Mouse (Mus musculus): ENCODE measurements around the gene Atrnl1. TPM values are rescaled to one million over a fixed set of nuclear protein-coding genes. Genes with fewer than 3 reads are reported as not detected.

Gene Atrnl1
- polyA plus RNA-seq, 1 experiment from 2014 or later = 0.60 TPM

DNA sequence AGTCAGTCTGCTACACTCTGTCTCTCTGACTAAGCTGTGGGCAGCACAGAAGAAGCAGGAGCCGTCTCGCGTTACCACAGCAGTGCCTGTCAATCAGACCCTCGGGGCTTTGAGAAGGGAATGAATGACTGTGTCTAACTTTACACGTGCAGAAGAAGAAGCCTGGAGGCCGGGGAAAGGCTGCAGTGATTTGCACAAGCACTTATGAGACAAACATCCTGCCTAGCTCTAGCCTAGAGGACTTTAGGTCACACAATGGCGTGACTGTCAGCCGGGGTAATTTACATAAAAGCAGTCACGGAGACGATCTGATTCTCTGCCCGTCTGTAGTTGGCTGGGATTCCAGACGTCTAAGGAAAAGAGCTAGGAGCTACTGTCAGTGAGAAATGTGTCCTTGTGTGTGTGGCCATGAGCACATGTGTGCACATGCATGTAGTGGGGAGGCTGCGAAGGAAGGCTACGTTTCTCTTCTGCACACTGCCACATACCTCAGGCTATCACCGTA, 450.1 kb downstream of the Atrnl1 start:
- Histone ChIP-seq H3K36me3 (ENCODE audit: control insufficient read depth, insufficient read depth) (no peaks in the 10 kb centered on the region), H3K4me3 (ENCODE audit: low read depth, low read length) (no peak overlapping the region), H3K4me2 (ENCODE audit: low read depth, low read length) (no peak overlapping the region), H3K27me3 (ENCODE audit: control insufficient read depth, insufficient read depth, low read depth, low read length) (no peaks in the 10 kb centered on the region), H3K9me3 (replicated peaks; ENCODE audit: control insufficient read depth, low read length) (no peaks in the 10 kb centered on the region), H3K27ac (ENCODE audit: low read length) (no peak overlapping the region), H3K4me1 (ENCODE audit: control insufficient read depth, low read depth, low read length) (no peaks in the 10 kb centered on the region), H3K9ac (ENCODE audit: low read depth, low read length) (no peak overlapping the region)
- WGBS (ENCODE audit: insufficient replicate concordance) = 34% methylated on average over 15 of the region's 15 CpGs
- peak; percentile 16; the same call in 1 of the 2 replicates for ATAC-seq (ENCODE audit: low read depth)

DNA sequence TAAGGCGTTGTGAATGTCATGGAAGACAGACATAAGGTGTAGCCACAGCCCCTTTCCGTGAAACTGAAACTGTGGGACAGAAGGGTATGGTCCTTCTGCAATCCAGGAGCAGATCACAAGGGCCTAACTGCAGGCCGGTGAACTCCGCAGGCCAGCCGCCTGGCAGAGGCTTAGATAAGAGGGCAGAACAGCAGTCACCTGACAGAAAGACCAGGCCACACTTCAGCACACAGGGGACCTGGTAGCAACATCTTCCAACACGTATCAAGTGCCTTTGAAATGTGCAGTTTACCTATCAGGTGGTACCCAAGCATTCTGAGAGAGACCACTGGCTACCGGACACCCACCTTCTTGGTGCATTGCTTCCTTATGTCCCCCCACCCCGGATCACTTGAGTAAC, 451.1 kb downstream of the Atrnl1 start:
- Histone ChIP-seq H3K9ac (ENCODE audit: low read depth, low read length) (no peak overlapping the region), H3K27me3 (ENCODE audit: control insufficient read depth, insufficient read depth, low read depth, low read length) (no peaks in the 10 kb centered on the region), H3K4me2 (ENCODE audit: low read depth, low read length) (no peak overlapping the region), H3K9me3 (replicated peaks; ENCODE audit: control insufficient read depth, low read length) (no peaks in the 10 kb centered on the region), H3K36me3 (ENCODE audit: control insufficient read depth, insufficient read depth) (no peaks in the 10 kb centered on the region), H3K4me1 (ENCODE audit: control insufficient read depth, low read depth, low read length) (no peaks in the 10 kb centered on the region), H3K4me3 (ENCODE audit: low read depth, low read length) (no peak overlapping the region), H3K27ac (ENCODE audit: low read length) (no peak overlapping the region)
- ATAC-seq (ENCODE audit: low read depth) = no peak
- WGBS (ENCODE audit: insufficient replicate concordance) = 69% methylated on average over 8 of the region's 8 CpGs

DNA sequence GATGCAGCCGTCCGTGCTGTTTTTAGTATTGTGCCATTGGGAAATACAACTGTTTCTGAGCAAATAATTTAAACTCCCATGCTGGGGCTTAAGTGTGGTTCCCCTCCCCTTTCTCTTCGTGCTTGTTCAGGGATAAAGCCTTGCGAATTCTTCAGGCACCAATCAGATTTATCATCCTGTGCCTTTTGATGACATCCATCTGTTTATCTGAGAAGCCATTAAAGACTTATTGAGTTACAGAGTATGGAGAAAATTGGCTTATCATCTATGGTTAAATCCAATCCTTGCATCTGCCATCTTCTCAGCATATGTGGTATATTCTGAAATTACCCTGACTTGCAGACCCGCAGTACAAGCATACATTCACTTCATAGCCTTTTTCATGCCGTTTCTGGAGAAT, 452.7 kb downstream of the Atrnl1 start:
- Histone ChIP-seq H3K9ac (ENCODE audit: low read depth, low read length) (no peak overlapping the region), H3K36me3 (ENCODE audit: control insufficient read depth, insufficient read depth) (no peaks in the 10 kb centered on the region), H3K4me2 (ENCODE audit: low read depth, low read length) (no peak overlapping the region), H3K4me3 (ENCODE audit: low read depth, low read length) (no peak overlapping the region), H3K9me3 (replicated peaks; ENCODE audit: control insufficient read depth, low read length) (no peaks in the 10 kb centered on the region), H3K27me3 (ENCODE audit: control insufficient read depth, insufficient read depth, low read depth, low read length) (no peaks in the 10 kb centered on the region), H3K27ac (ENCODE audit: low read length) (no peak overlapping the region), H3K4me1 (ENCODE audit: control insufficient read depth, low read depth, low read length) (no peaks in the 10 kb centered on the region)
- 47% methylated on average over 6 of the region's 6 CpGs for WGBS (ENCODE audit: insufficient replicate concordance)
- no peak for ATAC-seq (ENCODE audit: low read depth)

DNA sequence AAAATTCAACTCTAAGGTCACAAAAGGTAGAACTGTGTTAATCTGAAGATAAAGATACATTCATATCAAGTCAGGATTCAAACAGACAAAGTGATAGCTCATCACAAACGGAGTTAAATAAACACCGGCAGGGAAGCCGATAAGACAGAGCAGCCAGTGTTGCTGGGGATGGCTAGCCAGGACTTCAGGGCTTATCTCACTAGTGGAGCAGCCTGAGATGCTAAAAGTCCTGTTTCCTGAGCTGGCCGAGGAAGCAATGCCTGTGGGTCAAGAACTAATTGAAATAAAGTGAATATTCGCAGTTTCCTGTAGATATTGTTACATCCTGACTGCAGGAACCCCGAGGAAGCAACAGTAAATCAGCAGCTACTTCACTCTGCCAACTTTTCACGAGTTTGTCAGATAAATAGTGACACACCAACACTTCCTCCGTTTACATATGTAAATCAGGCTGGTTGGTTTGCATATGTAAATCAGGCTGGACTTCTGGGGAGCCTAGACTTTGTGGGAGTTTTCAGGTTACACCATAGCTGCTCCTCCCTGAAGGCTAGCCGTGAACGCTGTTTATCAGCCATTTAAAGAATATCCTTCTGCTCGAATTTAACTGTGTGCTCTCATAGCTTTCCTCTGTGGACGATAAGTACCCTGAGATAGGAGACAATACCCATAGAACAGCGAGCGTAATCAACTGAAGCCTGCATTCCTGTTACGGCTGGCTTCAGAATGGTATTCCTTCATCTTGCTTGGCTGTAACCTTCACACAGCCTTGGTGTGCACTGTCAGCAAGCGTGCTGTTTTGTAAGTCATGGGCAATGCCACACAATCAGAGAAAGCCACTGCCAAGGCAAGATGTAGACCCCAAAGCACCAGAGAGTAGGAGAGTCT, 453.5 kb downstream of the Atrnl1 start:
- 21% methylated on average over 16 of the region's 16 CpGs for WGBS (ENCODE audit: insufficient replicate concordance)
- no peak overlapping the region for H3K4me2 ChIP-seq (ENCODE audit: low read depth, low read length)
- no peak overlapping the region for H3K9ac ChIP-seq (ENCODE audit: low read depth, low read length)
- ATAC-seq (ENCODE audit: low read depth) = peak; percentile 37; the same call in 1 of the 2 replicates
- H3K4me1 ChIP-seq (ENCODE audit: control insufficient read depth, low read depth, low read length) = no peaks in the 10 kb centered on the region
- no peak overlapping the region for H3K27ac ChIP-seq (ENCODE audit: low read length)
- H3K9me3 ChIP-seq (replicated peaks; ENCODE audit: control insufficient read depth, low read length) = no peaks in the 10 kb centered on the region
- no peaks in the 10 kb centered on the region for H3K27me3 ChIP-seq (ENCODE audit: control insufficient read depth, insufficient read depth, low read depth, low read length)
- H3K36me3 ChIP-seq (ENCODE audit: control insufficient read depth, insufficient read depth) = no peaks in the 10 kb centered on the region
- no peak overlapping the region for H3K4me3 ChIP-seq (ENCODE audit: low read depth, low read length)

DNA sequence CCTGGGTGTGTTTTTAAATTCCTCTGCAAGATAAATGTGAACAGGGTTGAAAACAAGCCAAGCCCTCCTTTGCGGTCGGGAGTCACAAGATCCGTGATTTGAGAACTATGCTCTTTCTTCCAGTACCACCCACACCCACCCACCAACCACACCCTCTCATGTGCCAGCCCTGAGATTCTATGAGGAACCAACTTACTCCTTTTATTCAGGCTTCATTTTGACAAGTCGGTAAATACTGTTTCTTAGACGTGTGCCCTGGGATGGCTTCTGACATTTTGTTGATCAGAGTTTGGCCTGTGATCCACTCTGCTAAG, 454.1 kb downstream of the Atrnl1 start:
- no peak overlapping the region for H3K9ac ChIP-seq (ENCODE audit: low read depth, low read length)
- no peak for ATAC-seq (ENCODE audit: low read depth)
- H3K27me3 ChIP-seq (ENCODE audit: control insufficient read depth, insufficient read depth, low read depth, low read length) = no peaks in the 10 kb centered on the region
- H3K4me2 ChIP-seq (ENCODE audit: low read depth, low read length) = no peak overlapping the region
- no peaks in the 10 kb centered on the region for H3K36me3 ChIP-seq (ENCODE audit: control insufficient read depth, insufficient read depth)
- H3K9me3 ChIP-seq (replicated peaks; ENCODE audit: control insufficient read depth, low read length) = no peaks in the 10 kb centered on the region
- no peak overlapping the region for H3K4me3 ChIP-seq (ENCODE audit: low read depth, low read length)
- H3K4me1 ChIP-seq (ENCODE audit: control insufficient read depth, low read depth, low read length) = no peaks in the 10 kb centered on the region
- H3K27ac ChIP-seq (ENCODE audit: low read length) = no peak overlapping the region
- WGBS (ENCODE audit: insufficient replicate concordance) = 44% methylated on average over 5 of the region's 5 CpGs

DNA sequence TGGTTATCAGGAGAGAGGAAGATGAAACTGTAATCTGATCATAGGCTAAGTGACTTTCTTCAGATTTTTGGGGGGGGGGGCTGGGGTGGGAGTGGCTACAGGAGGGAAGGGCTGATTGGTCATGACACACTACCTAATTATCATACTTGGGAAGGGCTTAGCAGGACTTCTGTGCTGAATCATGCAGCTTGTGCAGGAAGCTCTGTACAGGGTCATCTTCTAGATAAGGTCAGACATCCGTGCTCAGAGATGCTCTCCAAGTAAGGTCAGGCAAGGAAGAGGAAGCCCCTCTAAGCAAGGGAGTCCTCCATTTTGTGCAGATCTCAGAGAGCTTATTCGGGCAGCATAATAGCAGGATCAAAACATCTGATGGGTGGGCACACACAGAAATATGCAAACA, 454.7 kb downstream of the Atrnl1 start:
- no peak overlapping the region for H3K9ac ChIP-seq (ENCODE audit: low read depth, low read length)
- H3K9me3 ChIP-seq (replicated peaks; ENCODE audit: control insufficient read depth, low read length) = no peaks in the 10 kb centered on the region
- H3K4me1 ChIP-seq (ENCODE audit: control insufficient read depth, low read depth, low read length) = no peaks in the 10 kb centered on the region
- 37% methylated on average over 2 of the region's 2 CpGs for WGBS (ENCODE audit: insufficient replicate concordance)
- no peak overlapping the region for H3K4me3 ChIP-seq (ENCODE audit: low read depth, low read length)
- no peaks in the 10 kb centered on the region for H3K36me3 ChIP-seq (ENCODE audit: control insufficient read depth, insufficient read depth)
- no peak overlapping the region for H3K27ac ChIP-seq (ENCODE audit: low read length)
- ATAC-seq (ENCODE audit: low read depth) = peak; percentile 38; the same call in 1 of the 2 replicates
- no peaks in the 10 kb centered on the region for H3K27me3 ChIP-seq (ENCODE audit: control insufficient read depth, insufficient read depth, low read depth, low read length)
- no peak overlapping the region for H3K4me2 ChIP-seq (ENCODE audit: low read depth, low read length)

DNA sequence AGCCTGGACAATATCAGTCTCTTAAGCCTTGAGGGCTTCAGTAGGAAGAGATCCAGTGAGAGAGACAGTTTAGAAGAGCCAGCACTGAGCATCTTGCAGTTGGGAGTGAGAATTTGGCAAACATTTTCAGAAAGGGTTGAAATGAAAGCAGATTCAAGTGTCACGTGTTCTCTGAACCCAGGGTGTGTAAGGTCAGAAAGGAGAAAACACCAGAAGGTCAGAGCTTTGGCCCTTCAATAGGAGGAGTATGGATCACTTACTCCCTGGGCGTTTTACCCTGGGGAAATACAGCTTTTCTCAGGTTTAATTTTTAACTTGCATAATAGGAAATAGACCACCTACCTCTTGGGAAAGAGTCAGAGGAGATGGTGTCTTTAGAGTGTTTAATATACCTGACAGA, 457.3 kb downstream of the Atrnl1 start:
- 46% methylated on average over 2 of the region's 2 CpGs for WGBS (ENCODE audit: insufficient replicate concordance)
- H3K9ac ChIP-seq (ENCODE audit: low read depth, low read length) = no peak overlapping the region
- no peak overlapping the region for H3K27ac ChIP-seq (ENCODE audit: low read length)
- H3K4me3 ChIP-seq (ENCODE audit: low read depth, low read length) = no peak overlapping the region
- ATAC-seq (ENCODE audit: low read depth) = peak; percentile 24; the same call in 1 of the 2 replicates
- H3K4me1 ChIP-seq (ENCODE audit: control insufficient read depth, low read depth, low read length) = no peaks in the 10 kb centered on the region
- no peaks in the 10 kb centered on the region for H3K36me3 ChIP-seq (ENCODE audit: control insufficient read depth, insufficient read depth)
- no peaks in the 10 kb centered on the region for H3K9me3 ChIP-seq (replicated peaks; ENCODE audit: control insufficient read depth, low read length)
- H3K27me3 ChIP-seq (ENCODE audit: control insufficient read depth, insufficient read depth, low read depth, low read length) = no peaks in the 10 kb centered on the region
- H3K4me2 ChIP-seq (ENCODE audit: low read depth, low read length) = no peak overlapping the region

DNA sequence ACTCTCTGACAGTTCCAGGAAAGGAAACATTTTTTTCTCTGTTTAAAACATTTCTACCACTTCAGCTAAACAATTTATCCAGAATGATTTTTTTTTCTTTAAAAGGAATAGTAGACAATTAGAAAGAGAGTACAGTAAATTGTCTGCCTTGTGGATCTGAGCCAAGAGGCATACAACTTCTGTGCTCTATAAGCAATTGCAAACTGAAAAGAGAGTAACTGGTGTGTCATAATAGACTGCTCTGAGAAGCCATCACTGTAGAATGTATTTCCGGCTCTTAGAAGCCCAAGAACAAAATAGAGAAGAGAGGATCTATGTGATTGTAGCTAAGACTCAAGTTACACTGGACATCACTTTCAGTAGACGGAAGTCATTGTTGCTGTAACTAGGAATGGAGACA, 458.1 kb downstream of the Atrnl1 start:
- Histone ChIP-seq H3K9me3 (replicated peaks; ENCODE audit: control insufficient read depth, low read length) (no peaks in the 10 kb centered on the region), H3K9ac (ENCODE audit: low read depth, low read length) (no peak overlapping the region), H3K4me1 (ENCODE audit: control insufficient read depth, low read depth, low read length) (no peaks in the 10 kb centered on the region), H3K27me3 (ENCODE audit: control insufficient read depth, insufficient read depth, low read depth, low read length) (no peaks in the 10 kb centered on the region), H3K27ac (ENCODE audit: low read length) (no peak overlapping the region), H3K4me3 (ENCODE audit: low read depth, low read length) (no peak overlapping the region), H3K36me3 (ENCODE audit: control insufficient read depth, insufficient read depth) (no peaks in the 10 kb centered on the region), H3K4me2 (ENCODE audit: low read depth, low read length) (no peak overlapping the region)
- no peak for ATAC-seq (ENCODE audit: low read depth)
- WGBS (ENCODE audit: insufficient replicate concordance) = 63% methylated on average over 2 of the region's 2 CpGs

DNA sequence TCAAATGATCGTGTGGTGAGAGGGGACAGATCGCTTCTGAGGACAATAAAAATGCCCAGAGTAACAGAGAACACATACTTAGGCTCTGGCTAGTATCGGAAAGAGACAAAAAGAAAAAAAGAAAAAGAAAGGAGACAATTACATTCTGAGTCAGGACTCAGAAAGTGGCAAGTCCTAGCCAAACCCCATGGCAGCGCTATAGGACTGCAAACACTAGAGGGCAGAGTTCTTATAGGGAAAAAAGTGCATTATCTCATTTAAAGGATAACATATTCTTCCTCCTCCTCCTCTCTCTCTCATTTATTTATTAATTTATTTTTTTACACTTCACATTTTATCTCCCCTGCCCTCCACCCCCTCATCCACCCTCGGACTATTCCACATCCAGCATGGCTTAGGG, 461.6 kb downstream of the Atrnl1 start:
- no peaks in the 10 kb centered on the region; the same call in 1 of the 2 replicates for H3K4me1 ChIP-seq (ENCODE audit: control insufficient read depth, low read depth, low read length)
- H3K4me2 ChIP-seq (ENCODE audit: low read depth, low read length) = no peak overlapping the region
- H3K9me3 ChIP-seq (replicated peaks; ENCODE audit: control insufficient read depth, low read length) = no peaks in the 10 kb centered on the region
- no peaks in the 10 kb centered on the region for H3K27me3 ChIP-seq (ENCODE audit: control insufficient read depth, insufficient read depth, low read depth, low read length)
- no peak overlapping the region for H3K4me3 ChIP-seq (ENCODE audit: low read depth, low read length)
- no peaks in the 10 kb centered on the region for H3K36me3 ChIP-seq (ENCODE audit: control insufficient read depth, insufficient read depth)
- H3K27ac ChIP-seq (ENCODE audit: low read length) = no peak overlapping the region
- H3K9ac ChIP-seq (ENCODE audit: low read depth, low read length) = no peak overlapping the region
- 59% methylated on average over 5 of the region's 5 CpGs for WGBS (ENCODE audit: insufficient replicate concordance)
- no peak for ATAC-seq (ENCODE audit: low read depth)

Data from liver, embryonic 16.5 days (tissue).